Mouse (Mus musculus): ENCODE results near the gene Atxn1. TPM values are rescaled to one million over a fixed set of nuclear protein-coding genes. Genes with fewer than 3 reads are reported as not detected.

The Atxn1 gene
- total RNA-seq, 2 experiments from 2014 or later: 126 to 156 TPM

DNA sequence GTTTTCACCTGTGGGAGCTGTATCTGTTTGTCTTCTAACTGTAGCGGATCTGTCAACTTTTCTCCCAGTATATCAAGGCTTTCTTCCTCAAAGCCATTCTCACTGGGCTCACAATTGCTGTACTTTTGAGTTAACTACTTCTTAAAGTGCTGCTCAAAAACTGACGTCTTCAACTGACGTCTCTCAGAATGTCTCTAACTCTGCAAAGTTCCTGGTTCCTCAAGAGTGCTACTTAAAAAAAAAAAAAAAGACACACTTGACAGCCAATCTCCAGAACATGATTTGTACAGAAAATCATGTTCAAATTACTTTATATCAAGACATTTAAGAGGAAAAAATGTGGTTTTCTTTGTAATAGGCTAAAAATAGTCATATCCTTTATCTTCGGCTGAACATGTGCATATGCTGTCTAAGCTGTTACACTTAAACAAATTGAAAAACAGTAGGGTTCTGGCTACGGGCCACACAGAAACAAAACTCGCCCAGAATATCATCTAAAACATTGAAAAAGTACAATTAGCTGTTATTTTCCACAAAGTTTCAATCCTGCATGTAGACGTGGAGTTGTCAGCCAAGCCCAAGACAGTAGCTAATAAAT lies 249.1 kb downstream of the Atxn1 start:
- DNase-seq: no peak

- DNase-seq: no peak
Measured at GRCm38 (mm10) chr13:45710041-45710440, 254.8 kb downstream of the Atxn1 start.

- DNase-seq: no peak
Measured at GRCm38 (mm10) chr13:45709402-45709801, 255.4 kb downstream of the Atxn1 start.

DNA sequence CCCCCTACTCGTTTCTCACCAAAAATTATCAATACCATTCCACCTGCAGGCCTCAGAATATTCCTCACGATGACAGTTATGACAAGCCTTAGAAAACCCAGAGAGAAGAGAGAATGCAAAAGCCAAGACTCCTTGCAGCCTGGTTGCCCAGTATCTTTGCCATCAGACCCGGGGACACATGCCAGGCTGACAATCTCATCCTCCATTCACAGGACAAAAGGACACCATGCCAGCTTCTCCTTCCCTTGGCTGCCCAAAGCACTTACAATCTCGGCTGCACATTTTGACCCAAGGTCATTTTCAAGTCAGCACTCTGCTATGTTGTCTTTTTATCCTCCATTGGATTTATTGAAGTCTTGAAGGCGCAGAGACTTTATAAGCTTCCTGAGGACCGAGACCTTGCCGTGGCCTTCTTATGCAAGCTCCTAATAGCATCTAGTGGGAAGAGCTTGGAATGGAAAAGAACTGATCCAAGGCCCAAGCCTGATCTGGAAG lies 263.5 kb downstream of the Atxn1 start:
- DNase-seq: no peak

DNA sequence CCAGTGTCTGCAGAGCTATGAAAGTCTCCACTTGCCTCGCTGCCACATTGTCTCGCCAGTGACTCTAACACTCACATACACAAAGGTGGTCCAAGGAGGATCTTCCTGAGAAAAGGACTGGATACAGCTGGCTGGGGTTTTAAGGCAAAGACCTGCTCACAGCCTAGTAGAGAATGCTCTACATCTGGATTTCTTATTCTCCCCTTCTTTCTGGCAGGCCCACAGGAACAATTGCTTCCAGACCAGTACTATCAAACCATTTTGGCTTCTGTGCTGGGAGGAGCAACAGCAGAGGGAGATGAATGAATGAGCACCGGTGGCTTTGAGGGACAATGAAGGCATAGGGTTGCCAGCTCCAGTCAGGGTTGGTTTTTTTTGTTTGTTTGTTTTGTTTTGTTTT lies 265.8 kb downstream of the Atxn1 start:
- no peak for DNase-seq

GRCm38 (mm10) chr13:45696009-45696408 lies 268.8 kb downstream of the Atxn1 start:
- no peak for DNase-seq

DNA sequence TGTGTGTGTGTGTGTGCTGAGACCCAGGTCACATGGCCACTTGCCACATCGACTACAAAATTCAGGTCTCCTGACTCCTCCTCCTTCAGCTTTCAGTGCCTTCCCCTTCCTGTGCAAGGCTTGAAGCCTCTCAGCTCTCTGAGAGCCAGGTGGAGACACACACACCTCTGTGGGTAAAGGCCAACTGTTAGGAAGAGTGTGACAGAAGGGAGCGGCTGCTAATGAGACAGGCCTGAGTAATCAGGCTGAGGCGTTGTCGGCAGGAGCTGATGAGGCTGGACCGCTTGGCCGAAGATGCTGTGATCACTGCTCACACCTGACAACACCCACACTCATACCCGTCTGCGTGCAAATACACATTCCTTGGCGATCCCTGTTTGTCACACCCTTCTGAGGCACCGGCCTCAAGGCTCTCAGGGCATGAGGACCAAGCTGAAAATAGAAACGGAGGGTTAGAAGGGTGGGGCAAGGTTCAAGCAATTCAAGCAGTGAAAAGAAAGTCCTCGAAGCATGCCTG lies 269.8 kb downstream of the Atxn1 start:
- no peak for DNase-seq

DNA sequence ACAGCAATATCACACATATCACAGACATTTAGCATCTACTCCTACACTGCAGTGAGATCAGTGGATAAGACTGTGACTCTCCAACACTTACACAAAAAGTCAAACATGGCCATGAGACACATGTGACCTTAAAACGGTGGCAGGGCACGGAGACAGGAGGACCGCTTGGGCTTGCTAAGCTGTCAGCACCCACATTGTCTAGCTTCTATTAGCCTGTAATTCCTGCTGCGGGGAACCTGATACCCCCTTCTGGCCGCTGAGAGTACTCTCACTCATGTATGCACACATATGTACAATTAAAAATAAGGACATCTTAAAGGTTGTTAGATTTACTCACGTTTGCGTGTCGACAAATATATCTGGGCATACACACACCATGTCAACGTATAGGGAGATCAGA lies 270.9 kb downstream of the Atxn1 start:
- DNase-seq: no peak

DNA sequence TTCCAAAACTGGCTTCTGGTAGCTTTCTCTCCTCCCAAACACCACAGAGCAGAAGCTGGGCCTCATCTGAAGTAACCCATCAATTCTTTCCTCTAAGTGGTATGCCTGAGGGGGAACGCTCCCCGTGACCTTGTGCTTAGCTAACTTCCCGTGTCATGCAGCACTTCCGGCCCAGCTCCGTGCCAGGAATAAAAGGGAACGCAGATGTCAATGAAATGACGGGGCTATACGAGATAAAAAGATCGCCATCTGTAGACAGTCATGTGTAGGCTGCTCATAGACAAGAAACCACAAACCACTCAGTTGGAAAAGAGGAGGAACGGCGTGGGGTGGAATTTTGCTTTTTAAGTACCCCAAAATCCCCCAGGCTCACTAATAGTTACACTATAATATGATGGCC lies 271.3 kb downstream of the Atxn1 start:
- peak; percentile 27 for DNase-seq

GRCm38 (mm10) chr13:45693126-45693525 lies 271.7 kb downstream of the Atxn1 start:
- no peak for DNase-seq

- no peak for DNase-seq
Measured at GRCm38 (mm10) chr13:45692440-45692839, 272.4 kb downstream of the Atxn1 start.

- no peak for DNase-seq
Measured at GRCm38 (mm10) chr13:45690426-45690825, 274.4 kb downstream of the Atxn1 start.

- no peak for DNase-seq
Measured at GRCm38 (mm10) chr13:45688864-45689263, 275.9 kb downstream of the Atxn1 start.

- DNase-seq: no peak
Measured at GRCm38 (mm10) chr13:45687581-45687980, 277.2 kb downstream of the Atxn1 start.

- no peak for DNase-seq
Measured at GRCm38 (mm10) chr13:45686309-45686582, 278.6 kb downstream of the Atxn1 start.

DNA sequence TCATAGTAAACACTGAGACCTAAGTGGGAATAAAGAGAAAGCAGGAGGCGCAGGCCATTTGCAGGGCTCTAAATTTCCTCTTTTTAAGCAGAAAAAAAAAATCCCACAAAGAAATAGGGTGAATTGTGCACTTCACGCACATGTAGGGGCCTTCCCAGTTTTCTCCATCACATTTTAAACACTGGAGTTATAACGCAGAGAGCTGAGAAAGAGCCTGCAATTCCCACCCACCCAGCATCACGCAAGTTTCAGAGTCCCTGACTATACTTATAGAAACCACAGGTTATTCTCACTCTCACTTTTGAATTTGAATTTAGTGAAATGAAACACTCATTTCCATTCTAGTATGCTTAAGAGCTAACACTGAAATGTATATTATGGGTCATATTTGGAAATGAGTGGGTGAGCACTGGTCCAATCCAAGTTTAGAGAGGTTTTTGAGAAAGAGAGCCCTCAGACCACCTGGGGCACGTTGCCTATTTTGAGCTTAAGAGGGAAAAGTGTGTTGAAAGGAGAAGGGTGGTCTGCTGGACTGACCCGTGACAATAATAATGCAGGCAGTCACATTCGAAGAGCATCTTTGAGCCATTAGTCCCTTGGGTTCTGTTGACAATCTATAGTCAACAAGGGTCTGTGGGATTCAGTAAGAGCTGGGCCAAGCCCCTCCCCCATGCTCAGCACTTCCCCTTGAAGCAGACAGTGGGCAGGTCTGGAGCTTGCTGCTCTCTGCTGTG lies 279.1 kb downstream of the Atxn1 start:
- no peak for DNase-seq

- no peak for DNase-seq
Measured at GRCm38 (mm10) chr13:45684891-45685311, 279.9 kb downstream of the Atxn1 start.

- no peak for DNase-seq
Measured at GRCm38 (mm10) chr13:45683991-45684390, 280.8 kb downstream of the Atxn1 start.

GRCm38 (mm10) chr13:45681196-45681595 lies 283.6 kb downstream of the Atxn1 start:
- DNase-seq: no peak

GRCm38 (mm10) chr13:45680651-45681050 lies 284.2 kb downstream of the Atxn1 start:
- DNase-seq: no peak

- no peak for DNase-seq
Measured at GRCm38 (mm10) chr13:45679096-45679495, 285.7 kb downstream of the Atxn1 start.

- no peak for DNase-seq
Measured at GRCm38 (mm10) chr13:45672628-45673027, 292.2 kb downstream of the Atxn1 start.

- DNase-seq: peak; percentile 28 to 34
Measured at GRCm38 (mm10) chr13:45669969-45670368, 294.8 kb downstream of the Atxn1 start.

- no peak for DNase-seq
Measured at GRCm38 (mm10) chr13:45662852-45663251, 302.0 kb downstream of the Atxn1 start.
